Mouse (Mus musculus): ENCODE results near the gene Aup1.

DNA sequence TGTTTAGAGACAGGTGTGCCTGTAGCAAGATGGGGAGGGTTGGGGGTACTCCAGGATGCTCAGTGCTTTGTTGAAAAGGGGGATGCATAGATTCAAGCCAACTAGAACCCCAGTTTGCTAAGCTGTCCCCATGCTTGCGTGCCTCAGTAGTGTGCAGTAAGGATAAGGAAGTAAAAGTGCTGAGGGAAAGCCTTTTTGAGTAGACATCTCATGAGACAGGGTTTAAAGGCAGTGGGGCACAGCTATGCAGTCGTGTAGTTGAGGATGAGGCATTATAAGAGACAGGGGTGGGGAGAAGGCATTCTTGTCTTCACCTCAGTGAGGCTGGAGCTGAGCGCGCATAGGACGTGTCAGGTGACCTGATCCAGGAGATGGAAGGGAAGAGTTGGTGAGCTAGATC is 13.7 kb upstream of the Aup1 start:
- TF ChIP-seq POLR2A (IDR thresholded peaks at IDR 0.05; ENCODE audit: low read depth, low read length): no peak
- TF ChIP-seq CTCF (IDR thresholded peaks at IDR 0.05; ENCODE audit: extremely low read depth, insufficient read depth, insufficient read length, insufficient replicate concordance): no peak
